ENCODE assay signal across 8 mouse cellular contexts in the genomic region with DNA sequence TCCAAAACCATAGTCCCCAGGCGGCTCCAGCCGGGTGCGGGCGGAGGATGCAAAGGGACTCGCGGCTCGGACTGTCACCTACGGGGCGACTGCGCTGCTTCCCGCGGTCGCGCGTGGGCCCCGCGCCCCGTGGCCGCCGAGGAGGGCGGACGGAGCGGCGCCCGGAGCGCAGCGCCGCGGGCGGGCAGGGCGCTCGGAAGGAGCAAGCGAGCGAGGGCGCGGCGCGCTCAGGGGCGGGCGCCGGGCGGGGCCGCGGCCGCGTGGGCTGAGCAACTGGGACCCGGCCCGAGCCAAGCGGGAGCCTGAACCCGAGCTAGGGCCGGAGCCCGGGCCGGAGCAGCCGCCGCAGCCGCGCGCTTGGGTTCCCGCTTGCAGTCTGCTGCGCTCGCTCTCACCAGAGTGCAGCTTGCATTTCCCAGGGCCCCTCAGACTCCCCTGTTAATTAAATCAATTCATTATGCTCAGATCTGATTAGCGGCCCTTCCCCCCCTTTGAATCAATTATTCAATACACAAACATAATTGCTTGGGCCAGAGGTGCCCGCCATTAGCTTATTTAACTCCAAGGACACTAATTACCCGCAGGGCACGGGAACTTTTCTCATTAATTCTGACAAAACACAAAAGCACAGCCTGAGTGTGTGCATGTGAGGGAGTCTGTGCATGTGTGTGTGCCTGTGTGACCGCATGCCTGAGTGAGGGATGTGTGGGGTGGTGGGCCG. TPM values are rescaled to one million over a fixed set of nuclear protein-coding genes. Genes with fewer than 3 reads are reported as not detected.
DNase-seq lines count a peak whose midpoint lies in the region; ATAC-seq lines count a peak whose summit lies in the region.

TSS of gene Lmo1 (minus strand) at position 259 of the 721 bp plus-strand sequence.

- peaks cover 10% of the 10 kb centered on the region for H3K4me1 ChIP-seq in neural tube, embryonic 14.5 days (ENCODE audit: control insufficient read depth, insufficient read depth, low read length)

- H3K36me3 ChIP-seq in neural tube, embryonic 14.5 days (ENCODE audit: control insufficient read depth, insufficient read depth, low read length) = no peaks in the 10 kb centered on the region

- WGBS in neural tube, embryonic 14.5 days = under 1% methylated on average over 49 of the region's 67 CpGs

- no peaks in the 10 kb centered on the region for H3K9me3 ChIP-seq in neural tube, embryonic 14.5 days (ENCODE audit: control insufficient read depth, low read length)

- peak; percentile 56 for ATAC-seq in neural tube, embryonic 14.5 days (ENCODE audit: low read depth)
- no peak for ATAC-seq in monocyte, adult 5-6 weeks (replicated peaks; ENCODE audit: insufficient number of reproducible peaks, low FRiP score, low TSS enrichment, poor library complexity, severe bottlenecking)

- peak; percentile 26 for DNase-seq in right cerebral cortex, postnatal 14 days
- no peak for DNase-seq in right cerebral cortex, adult 18-20 months
- peak; percentile 46 for DNase-seq in cerebellum, adult 8-10 months
- peak; percentile 40 for DNase-seq in gastrocnemius, postnatal 25 days
- peak; percentile 22 for DNase-seq in kidney, adult 11 months
- DNase-seq in liver = peak; percentile 16

- H3K27me3 ChIP-seq in neural tube, embryonic 14.5 days (ENCODE audit: control insufficient read depth, insufficient read depth, low read length) = peaks cover 15% of the 10 kb centered on the region

- H3K4me2 ChIP-seq in neural tube, embryonic 14.5 days (ENCODE audit: low read depth, low read length) = peak within 1 kb of the TSS; percentile 99

- peak within 1 kb of the TSS; percentile 58 for H3K4me3 ChIP-seq in neural tube, embryonic 14.5 days (ENCODE audit: low read depth, low read length)

- no peak within 1 kb of the TSS; the same call in 1 of the 2 replicates for H3K27ac ChIP-seq in neural tube, embryonic 14.5 days (ENCODE audit: low read depth, low read length)

- H3K9ac ChIP-seq in neural tube, embryonic 14.5 days (replicated peaks; ENCODE audit: low read depth, low read length) = peak within 1 kb of the TSS; percentile 70

RNA-seq across cellular contexts. Expression of gene Lmo1, which starts in this region (rescaled TPM):
- 1 to 10 TPM; 2.4 to 3.0 TPM for total RNA-seq in gastrocnemius, postnatal 25 days (2021)
- polyA plus RNA-seq in neural tube, embryonic 14.5 days (2014; fragmentation: Nextera tagmentation; extraction: Ambion mirVana) = 26.2 and 33.9 TPM in 2 replicates
- total RNA-seq in monocyte, adult 5-6 weeks (2017) = 1.2 to 3.0 TPM (median 1.2 TPM) in 3 replicates
